Mouse (Mus musculus): ENCODE data around the gene Gtf2h4.

DNA sequence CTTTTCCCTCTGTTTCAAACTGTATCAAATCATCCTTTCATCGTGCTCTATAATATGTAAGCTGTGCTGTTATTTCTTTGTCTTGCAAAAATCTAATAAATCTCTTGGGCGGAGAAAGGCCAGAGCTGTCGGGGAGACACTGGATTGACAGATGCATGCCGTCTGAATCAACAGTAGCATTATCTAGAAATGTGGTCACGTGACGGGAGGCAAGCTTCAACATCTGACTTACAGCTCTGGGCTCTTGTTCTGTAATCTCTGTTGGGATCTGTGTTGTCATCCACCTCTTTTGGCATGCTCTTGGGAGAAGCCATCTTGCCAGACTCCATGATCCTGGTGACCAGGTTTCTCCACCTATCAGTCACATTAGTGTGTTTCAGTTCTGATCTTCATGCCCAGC lies 43.5 kb upstream of the Gtf2h4 start:
- TF ChIP-seq CTCF (IDR thresholded peaks at IDR 0.05; ENCODE audit: low read depth) (no peak), EP300 (IDR thresholded peaks at IDR 0.05; ENCODE audit: low read depth) (no peak)

Data from heart, postnatal 0 days (tissue).